Mouse (Mus musculus): ENCODE results near the gene Hsf2.
"Not testable (repeated sequence)": the region's sequence is repeated elsewhere in the genome, so short reads cannot be mapped to it uniquely, and the experiment has no call there.

Gene Hsf2

DNA sequence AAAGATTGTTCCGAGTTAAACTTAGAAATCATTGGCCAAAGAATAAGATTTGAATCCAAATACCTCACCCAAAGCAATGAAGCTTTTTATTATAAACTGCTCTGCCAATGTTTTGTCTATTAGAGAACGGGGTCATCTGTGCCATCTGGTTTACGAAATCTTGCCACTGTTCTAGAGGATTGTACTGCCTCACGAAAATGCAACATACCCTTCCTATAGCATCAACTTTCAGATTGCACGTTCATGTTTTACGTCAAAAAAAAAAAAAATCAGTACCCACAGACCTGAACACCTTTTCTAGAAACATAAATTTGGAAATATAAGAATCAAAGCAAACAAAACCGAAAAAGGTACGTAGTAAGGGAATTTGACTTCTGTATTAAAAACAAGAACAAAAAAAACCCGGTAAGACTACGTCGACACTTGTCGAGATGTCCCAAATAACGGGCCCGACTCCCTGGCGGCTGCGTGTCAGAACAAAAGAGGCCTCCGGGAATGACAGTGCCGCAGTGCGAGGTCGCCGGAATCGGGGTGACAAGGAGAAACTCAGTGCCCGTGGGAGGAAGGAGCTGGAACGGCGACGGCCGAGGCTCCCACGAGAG, 45.5 kb downstream of the Hsf2 start:
- no peak for DNase-seq (ENCODE audit: low spot score in 2 of 2)

DNA sequence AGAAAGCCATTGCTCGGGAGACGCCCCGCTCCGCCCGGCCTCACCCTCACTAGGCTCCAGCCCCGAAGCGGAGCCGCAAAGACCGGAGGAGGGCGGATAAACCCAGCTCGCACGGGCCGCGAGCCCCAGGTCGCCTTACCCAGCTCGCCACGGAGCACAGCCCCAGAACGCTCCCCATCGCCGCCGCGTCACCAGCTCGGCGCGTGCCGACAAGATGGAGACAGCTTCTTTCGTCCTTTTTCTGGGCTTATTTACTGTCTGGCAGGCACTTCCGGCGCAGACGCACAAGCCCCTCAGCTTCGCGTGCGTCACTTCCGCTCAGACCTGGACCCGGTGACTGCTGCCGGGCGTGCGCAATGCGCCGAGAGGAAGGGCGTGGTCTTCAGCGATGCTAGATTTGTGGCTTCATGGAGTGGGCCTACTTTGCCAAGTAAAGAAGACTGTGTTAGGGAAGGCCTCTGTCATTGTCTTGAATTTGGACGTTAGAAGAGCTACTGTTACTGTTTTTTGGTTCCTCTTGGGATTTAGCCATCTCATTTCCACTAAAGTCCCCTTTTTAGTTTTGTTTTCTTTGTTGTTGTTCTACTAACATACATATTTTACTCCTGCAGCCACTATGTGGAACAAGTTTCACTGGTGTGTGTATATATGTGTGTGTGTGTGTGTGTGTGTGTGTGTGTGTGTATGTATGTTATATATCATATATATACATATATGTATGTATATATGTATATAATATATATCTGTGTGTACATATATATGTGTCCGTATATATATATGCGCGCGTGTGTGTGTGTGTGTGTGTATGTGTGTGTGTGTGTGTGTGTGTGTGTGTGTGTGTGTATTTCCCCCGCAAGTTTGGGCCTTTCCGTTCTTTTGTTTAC, 46.3 kb downstream of the Hsf2 start, which contains the start of gene Serinc1:
Gene Serinc1, minus strand, starts transcription at position 313 of the 884 bp plus-strand sequence.
- peak; percentile 94 for DNase-seq (ENCODE audit: low spot score in 2 of 2)

DNA sequence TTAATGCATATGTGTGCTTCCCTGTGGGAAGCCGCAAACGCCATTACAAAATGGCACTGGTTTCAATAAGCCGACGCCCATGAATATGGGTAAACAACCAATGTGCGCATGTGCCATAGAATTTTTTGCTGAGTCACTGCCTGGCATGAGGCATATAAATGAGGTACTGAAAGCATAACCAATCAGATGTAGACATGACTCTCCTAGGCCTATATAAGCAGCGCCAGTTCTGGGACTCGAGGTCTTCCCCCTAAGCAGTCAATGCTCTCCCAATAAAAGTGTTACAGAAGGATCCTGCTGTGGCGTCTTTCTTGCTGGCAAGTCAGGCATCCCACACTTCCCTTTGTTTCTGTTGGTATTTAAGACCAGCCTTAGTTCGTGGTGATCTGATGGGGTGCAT, 57.7 kb downstream of the Hsf2 start:
- DNase-seq (ENCODE audit: low spot score in 2 of 2), result not testable (repeated sequence)

DNA sequence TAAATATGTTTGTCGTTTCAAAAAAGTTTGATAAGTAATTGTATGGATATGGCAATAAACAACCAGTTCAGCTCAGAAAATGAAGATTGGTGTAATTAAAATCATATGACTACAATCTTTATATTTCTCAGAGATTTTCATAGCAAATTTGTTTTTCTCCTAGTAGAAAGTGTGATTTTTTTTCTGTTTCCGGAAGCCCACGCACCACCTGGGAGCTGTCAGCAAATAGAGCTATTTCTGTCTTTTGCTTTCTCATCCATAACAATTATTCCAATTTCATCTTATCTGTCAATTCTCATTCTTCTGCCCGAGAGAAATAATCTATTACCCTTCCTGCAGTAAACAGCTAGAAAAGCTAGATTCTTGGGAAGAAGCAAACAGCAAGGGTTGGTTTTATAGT, 63.4 kb downstream of the Hsf2 start:
- no peak for DNase-seq (ENCODE audit: low spot score in 2 of 2)

DNA sequence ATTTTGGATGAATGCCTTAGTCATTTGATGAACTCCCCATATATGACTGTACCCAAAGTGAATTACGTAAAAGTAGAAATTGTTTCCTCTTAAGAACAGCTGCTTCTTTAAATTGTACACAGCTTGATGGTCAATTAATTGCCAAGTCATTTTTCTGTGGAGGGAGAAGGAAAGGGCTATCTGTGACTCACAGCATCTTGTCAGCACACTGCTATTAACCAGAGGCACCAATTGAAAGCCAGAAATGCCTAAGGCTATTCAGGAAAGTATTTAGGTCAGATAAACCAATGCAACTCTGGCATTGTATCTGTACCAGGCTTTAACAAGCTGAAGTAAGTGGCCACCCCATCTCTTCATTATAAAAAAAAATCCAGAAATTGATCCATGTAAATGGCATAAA, 67.5 kb downstream of the Hsf2 start:
- no peak for DNase-seq (ENCODE audit: low spot score in 2 of 2)

DNA sequence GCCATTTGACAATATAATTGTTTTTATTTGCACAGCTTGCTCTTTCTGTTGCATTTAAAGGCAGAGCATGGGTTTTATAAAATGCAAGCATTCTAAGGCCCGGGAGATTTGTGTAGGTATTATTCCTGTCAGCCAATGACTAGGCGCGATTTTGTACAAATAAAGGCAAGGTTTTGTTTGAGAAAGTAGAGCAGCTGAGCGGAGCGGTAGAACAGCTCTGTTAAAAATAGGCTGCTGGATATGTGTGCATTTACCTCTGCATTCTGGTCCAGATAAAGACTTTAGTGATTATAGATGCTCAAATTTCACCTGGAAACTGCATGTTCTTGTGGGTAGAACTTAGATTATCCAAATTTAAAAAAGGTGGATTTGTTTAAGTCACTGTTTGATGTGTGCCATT, 71.4 kb downstream of the Hsf2 start:
- DNase-seq (ENCODE audit: low spot score in 2 of 2), result no peak
